Mouse (Mus musculus): ENCODE measurements around the gene Cd3eap. TPM values are rescaled to one million over a fixed set of nuclear protein-coding genes. Genes with fewer than 3 reads are reported as not detected.
A peak's percentile ranks its signal among the peaks of the same experiment; 100 is the strongest.

The Cd3eap gene
- total and polyA plus RNA-seq, 3 experiments: 14.4 to 36.9 (median 22.6) TPM

- Histone ChIP-seq H3K9me3 (replicated peaks; ENCODE audit: low read length) (peaks cover 4% of the 10 kb centered on the region), H3K4me2 (ENCODE audit: insufficient read depth, low read depth, poor library complexity, severe bottlenecking) (0 out of 2 replicates have a peak overlapping the region, but pooled peaks have one; percentile 19), H3K4me1 (ENCODE audit: control insufficient read depth in 1 of 2, insufficient read depth in 2 of 2) (peaks cover 7 to 14% of the 10 kb centered on the region in 2 experiments; a peak in 3 of 4 replicates), H3K9ac (ENCODE audit: insufficient read depth, low read depth) (no peak overlapping the region), H3K27ac (ENCODE audit: insufficient read depth, low read depth) (no peak overlapping the region), H3K36me3 (replicated peaks in 1 of 2; ENCODE audit: control insufficient read depth in 1 of 2, insufficient read depth in 1 of 2, low read length in 1 of 2) (no peaks in the 10 kb centered on the region), H3K4me3 (replicated peaks in 1 of 3; ENCODE audit: low read depth in 2 of 3, low read length in 2 of 3, poor library complexity in 1 of 3) (no peak overlapping the region), H3K27me3 (replicated peaks) (peaks cover 47% of the 10 kb centered on the region), H3K79me2 (replicated peaks; ENCODE audit: control insufficient read depth, extremely low read depth, insufficient read depth, poor library complexity, severe bottlenecking) (peaks cover 2% of the 10 kb centered on the region; the same call in 1 of the 2 replicates)
- dilution Hi-C loops (cut with MboI; ENCODE audit: extremely low pct_ligation_motif_present, extremely low pct_unique_long_range_greater_than_20kb, low sequenced_read_pairs) (no loop called here), in situ Hi-C loops (cut with MboI; ENCODE audit: low pct_ligation_motif_present, low pct_unique_long_range_greater_than_20kb, low sequenced_read_pairs) (no loop called here)
- TF ChIP-seq RAD21 (IDR thresholded peaks at IDR 0.05; ENCODE audit: low read depth, low read length) (peak; percentile 77), CTCF (conservative IDR thresholded peaks at IDR 0.05 in 1 of 2, IDR thresholded peaks at IDR 0.05 in 1 of 2; ENCODE audit: low read depth in 2 of 2, low read length in 2 of 2) (peak; percentile 45 to 90), MEF2A (IDR thresholded peaks at IDR 0.05; ENCODE audit: borderline replicate concordance, low read depth, low read length) (no peak), JUN (IDR thresholded peaks at IDR 0.05; ENCODE audit: insufficient read depth, low read depth, low read length) (no peak), ETS1 (conservative IDR thresholded peaks at IDR 0.05; ENCODE audit: low read depth, low read length) (no peak), CHD2 (IDR thresholded peaks at IDR 0.05; ENCODE audit: low read length) (no peak), NELFE (IDR thresholded peaks at IDR 0.05; ENCODE audit: low read depth, low read length) (no peak), ZC3H11A (IDR thresholded peaks at IDR 0.05; ENCODE audit: low read depth, low read length) (no peak), IRF4 (IDR thresholded peaks at IDR 0.05; ENCODE audit: low read depth, low read length) (peak; percentile 58; the same call in 1 of the 2 replicates), SMC3 (IDR thresholded peaks at IDR 0.05; ENCODE audit: low read depth, low read length) (peak; percentile 73), TBP (conservative IDR thresholded peaks at IDR 0.05; ENCODE audit: low read depth, low read length) (no peak), SIN3A (IDR thresholded peaks at IDR 0.05; ENCODE audit: low read length) (no peak), UBTF (IDR thresholded peaks at IDR 0.05; ENCODE audit: low read depth, low read length) (no peak), POLR2A (IDR thresholded peaks at IDR 0.05; ENCODE audit: low read depth, low read length) (no peak), EP300 (IDR thresholded peaks at IDR 0.05; ENCODE audit: low read length) (no peak), ZKSCAN1 (IDR thresholded peaks at IDR 0.05; ENCODE audit: borderline replicate concordance, low read depth, low read length) (no peak), MXI1 (IDR thresholded peaks at IDR 0.05; ENCODE audit: low read depth, low read length) (no peak), MYC (IDR thresholded peaks at IDR 0.05; ENCODE audit: low read depth, low read length) (no peak), TCF12 (IDR thresholded peaks at IDR 0.05; ENCODE audit: low read depth, low read length) (peak; percentile 51; the same call in 1 of the 2 replicates), MAX (IDR thresholded peaks at IDR 0.05; ENCODE audit: low read length) (no peak), BHLHE40 (IDR thresholded peaks at IDR 0.05; ENCODE audit: low read depth, low read length) (peak; percentile 20; the same call in 1 of the 2 replicates), MAFK (IDR thresholded peaks at IDR 0.05; ENCODE audit: insufficient replicate concordance, low read length) (no peak)
- peak; percentile 49 for DNase-seq (ENCODE audit: extremely low read depth)
Observed at GRCm38 (mm10) chr7:19363881-19364280, 4.6 kb upstream of the Cd3eap start.

GRCm38 (mm10) chr7:19362276-19362675 is 3.0 kb upstream of the Cd3eap start:
- Histone ChIP-seq H3K9ac (ENCODE audit: insufficient read depth, low read depth) (no peak overlapping the region), H3K27me3 (replicated peaks) (peaks cover 44% of the 10 kb centered on the region), H3K27ac (ENCODE audit: insufficient read depth, low read depth) (no peak overlapping the region), H3K4me3 (replicated peaks in 1 of 3; ENCODE audit: low read depth in 2 of 3, low read length in 2 of 3, poor library complexity in 1 of 3) (no peak overlapping the region), H3K4me1 (ENCODE audit: control insufficient read depth in 1 of 2, insufficient read depth in 2 of 2) (peaks cover 11 to 27% of the 10 kb centered on the region in 2 experiments; a peak in 3 of 4 replicates), H3K9me3 (replicated peaks; ENCODE audit: low read length) (peaks cover 4% of the 10 kb centered on the region), H3K79me2 (replicated peaks; ENCODE audit: control insufficient read depth, extremely low read depth, insufficient read depth, poor library complexity, severe bottlenecking) (peaks cover 8% of the 10 kb centered on the region), H3K4me2 (ENCODE audit: insufficient read depth, low read depth, poor library complexity, severe bottlenecking) (no peak overlapping the region), H3K36me3 (replicated peaks in 1 of 2; ENCODE audit: control insufficient read depth in 1 of 2, insufficient read depth in 1 of 2, low read length in 1 of 2) (peaks cover 3 to 10% of the 10 kb centered on the region in 2 experiments)
- TF ChIP-seq ZMIZ1 (IDR thresholded peaks at IDR 0.05; ENCODE audit: low read depth, low read length): no peak
- no peak for TF ChIP-seq EP300 (IDR thresholded peaks at IDR 0.05; ENCODE audit: low read length)
- TF ChIP-seq HCFC1 (IDR thresholded peaks at IDR 0.05; ENCODE audit: low read depth, low read length): no peak
- no peak for TF ChIP-seq E2F4 (IDR thresholded peaks at IDR 0.05; ENCODE audit: insufficient replicate concordance, low read depth, low read length)
- no peak for TF ChIP-seq NRF1 (IDR thresholded peaks at IDR 0.05; ENCODE audit: low read depth, low read length)
- TF ChIP-seq MAZ (IDR thresholded peaks at IDR 0.05; ENCODE audit: low read depth, low read length): 0 out of 2 replicates have a peak, but pooled peaks have one; percentile 1
- no peak for TF ChIP-seq NELFE (IDR thresholded peaks at IDR 0.05; ENCODE audit: low read depth, low read length)
- no peak for TF ChIP-seq IRF4 (IDR thresholded peaks at IDR 0.05; ENCODE audit: low read depth, low read length)
- TF ChIP-seq POLR2AphosphoS2 (IDR thresholded peaks at IDR 0.05; ENCODE audit: low read depth, low read length): no peak
- dilution Hi-C loops (cut with MboI; ENCODE audit: extremely low pct_ligation_motif_present, extremely low pct_unique_long_range_greater_than_20kb, low sequenced_read_pairs) (no loop called here), in situ Hi-C loops (cut with MboI; ENCODE audit: low pct_ligation_motif_present, low pct_unique_long_range_greater_than_20kb, low sequenced_read_pairs) (no loop called here)
- DNase-seq (ENCODE audit: extremely low read depth): no peak
